Mouse (Mus musculus) forebrain, embryonic 15.5 days (tissue): ENCODE measurements at regions not wholly inside any gene's neighbourhood (a gene's known extent, or its start where the extent isn't known, plus 50 kb on each side); places are given as distances from the start of the nearest gene placed in this dataset.

Source experiments
- ATAC-seq: fragments of 200-750 bp; cut with Nextera tagmentation; replicated peaks from 2 replicates; pipeline ENCODE4 v1.8.0; 2017; ENCODE audit warnings: mild to moderate bottlenecking, moderate TSS enrichment, moderate library complexity
- H3K27ac ChIP-seq: fragments of 300-500 bp; sonication (generic); replicated peaks from 2 replicates; pipeline ENCODE4 v1.5.1; 2015; ENCODE audit warnings: mild to moderate bottlenecking, inconsistent platforms
- H3K27me3 ChIP-seq: fragments of 300-500 bp; sonication (generic); 2 replicates; pipeline ENCODE4 v1.6.1; 2015; ENCODE audit warnings: inconsistent platforms
- H3K36me3 ChIP-seq: fragments of 300-500 bp; sonication (generic); 2 replicates; pipeline ENCODE4 v1.6.1; 2015; ENCODE audit warnings: mild to moderate bottlenecking, inconsistent platforms
- H3K4me1 ChIP-seq: fragments of 300-500 bp; sonication (generic); 2 replicates; pipeline ENCODE4 v1.6.1; 2015; ENCODE audit warnings: inconsistent platforms
- H3K4me2 ChIP-seq: fragments of 300-500 bp; sonication (generic); replicated peaks from 2 replicates; pipeline ENCODE4 v1.6.1; 2015; ENCODE audit warnings: mild to moderate bottlenecking, inconsistent platforms
- H3K4me3 ChIP-seq: fragments of 300-500 bp; sonication (generic); 2 replicates; pipeline ENCODE4 v1.5.1; 2015; ENCODE audit warnings: mild to moderate bottlenecking, inconsistent platforms
- H3K9ac ChIP-seq: fragments of 300-500 bp; sonication (generic); replicated peaks from 2 replicates; pipeline ENCODE4 v1.6.1; 2015; ENCODE audit warnings: mild to moderate bottlenecking, inconsistent platforms
- H3K9me3 ChIP-seq: fragments of 300-500 bp; sonication (generic); 2 replicates; pipeline ENCODE4 v1.6.1; 2016; ENCODE audit warnings: inconsistent platforms
- WGBS: fragments of 180-500 bp; shearing (Covaris S2); methylation state at CpG from one replicate; pipeline ENCODE4 v1.1.7; 2015; ENCODE audit warnings: mixed read lengths; 5-methylcytosine and 5-hydroxymethylcytosine counted together

- Histone ChIP-seq H3K4me2 (no peak overlapping the region), H3K27me3 (no peaks in the 10 kb centered on the region), H3K27ac (no peak overlapping the region), H3K4me3 (no peak overlapping the region), H3K36me3 (no peaks in the 10 kb centered on the region), H3K9me3 (no peaks in the 10 kb centered on the region), H3K9ac (no peak overlapping the region), H3K4me1 (no peaks in the 10 kb centered on the region)
- 64% methylated on average over 5 of the region's 5 CpGs for WGBS
- ATAC-seq, result no peak
Measured at GRCm38 (mm10) chr16:55526230-55526842, 228.6 kb upstream of the Zpld1 start.

GRCm38 (mm10) chr16:55523264-55523663, 225.5 kb upstream of the Zpld1 start:
- Histone ChIP-seq H3K4me1 (no peaks in the 10 kb centered on the region), H3K9me3 (no peaks in the 10 kb centered on the region), H3K9ac (no peak overlapping the region), H3K4me2 (no peak overlapping the region), H3K27ac (no peak overlapping the region), H3K27me3 (no peaks in the 10 kb centered on the region), H3K36me3 (no peaks in the 10 kb centered on the region), H3K4me3 (no peak overlapping the region)
- ATAC-seq, result no peak
- 90% methylated on average over 1 of the region's 1 CpGs for WGBS

GRCm38 (mm10) chr16:55522283-55522682, 224.5 kb upstream of the Zpld1 start:
- Histone ChIP-seq H3K4me3 (no peak overlapping the region), H3K27ac (no peak overlapping the region), H3K4me1 (no peaks in the 10 kb centered on the region), H3K4me2 (no peak overlapping the region), H3K9ac (no peak overlapping the region), H3K9me3 (no peaks in the 10 kb centered on the region), H3K36me3 (no peaks in the 10 kb centered on the region), H3K27me3 (no peaks in the 10 kb centered on the region)
- ATAC-seq, result no peak
- WGBS, result 100% methylated on average over 1 of the region's 1 CpGs

- H3K9ac ChIP-seq, result no peak overlapping the region
- 95% methylated on average over 6 of the region's 6 CpGs for WGBS
- H3K27me3 ChIP-seq, result no peaks in the 10 kb centered on the region
- H3K4me1 ChIP-seq, result no peaks in the 10 kb centered on the region
- no peak for ATAC-seq
- no peaks in the 10 kb centered on the region for H3K36me3 ChIP-seq
- H3K27ac ChIP-seq, result no peak overlapping the region
- H3K4me2 ChIP-seq, result no peak overlapping the region
- H3K9me3 ChIP-seq, result no peaks in the 10 kb centered on the region
- H3K4me3 ChIP-seq, result no peak overlapping the region
Measured at GRCm38 (mm10) chr16:55521421-55521971, 223.7 kb upstream of the Zpld1 start.

GRCm38 (mm10) chr16:55520077-55520476, 222.3 kb upstream of the Zpld1 start:
- no peak for ATAC-seq
- no peaks in the 10 kb centered on the region for H3K36me3 ChIP-seq
- no peak overlapping the region for H3K4me2 ChIP-seq
- peaks cover 3% of the 10 kb centered on the region; the same call in 1 of the 2 replicates for H3K4me1 ChIP-seq
- no peak overlapping the region for H3K9ac ChIP-seq
- no peak overlapping the region for H3K27ac ChIP-seq
- H3K9me3 ChIP-seq, result no peaks in the 10 kb centered on the region
- WGBS, result 88% methylated on average over 6 of the region's 6 CpGs
- no peaks in the 10 kb centered on the region for H3K27me3 ChIP-seq
- H3K4me3 ChIP-seq, result no peak overlapping the region

GRCm38 (mm10) chr16:55519646-55520045, 221.9 kb upstream of the Zpld1 start:
- 87% methylated on average over 1 of the region's 1 CpGs for WGBS
- H3K9me3 ChIP-seq, result no peaks in the 10 kb centered on the region

GRCm38 (mm10) chr16:55516994-55517393, 219.2 kb upstream of the Zpld1 start:
- Histone ChIP-seq H3K4me3 (no peak overlapping the region), H3K4me1 (peaks cover 4% of the 10 kb centered on the region; the same call in 1 of the 2 replicates), H3K9me3 (no peaks in the 10 kb centered on the region), H3K27me3 (no peaks in the 10 kb centered on the region), H3K27ac (no peak overlapping the region), H3K9ac (no peak overlapping the region), H3K36me3 (no peaks in the 10 kb centered on the region), H3K4me2 (no peak overlapping the region)
- 86% methylated on average over 4 of the region's 4 CpGs for WGBS
- ATAC-seq, result no peak

More at GRCm38 (mm10) chr16:55519646-55520045, 221.9 kb upstream of the Zpld1 start:
- Histone ChIP-seq H3K4me3 (no peak overlapping the region), H3K27ac (no peak overlapping the region), H3K4me1 (peaks cover 4% of the 10 kb centered on the region; the same call in 1 of the 2 replicates), H3K27me3 (no peaks in the 10 kb centered on the region), H3K4me2 (no peak overlapping the region), H3K9ac (no peak overlapping the region), H3K36me3 (no peaks in the 10 kb centered on the region)
- ATAC-seq, result no peak

GRCm38 (mm10) chr16:55515228-55515696, 217.5 kb upstream of the Zpld1 start:
- peaks cover 4% of the 10 kb centered on the region; the same call in 1 of the 2 replicates for H3K4me1 ChIP-seq
- H3K9me3 ChIP-seq, result no peaks in the 10 kb centered on the region
- H3K27ac ChIP-seq, result no peak overlapping the region
- no peaks in the 10 kb centered on the region for H3K27me3 ChIP-seq
- peak overlapping the region; percentile 50 for H3K4me2 ChIP-seq
- whole genome bisulfite sequencing, result 8% methylated on average over 16 of the region's 16 CpGs
- peak overlapping the region; percentile 39; the same call in 1 of the 2 replicates for H3K9ac ChIP-seq
- peak; percentile 67 for ATAC-seq
- peak overlapping the region; percentile 30 for H3K4me3 ChIP-seq
- H3K36me3 ChIP-seq, result no peaks in the 10 kb centered on the region

- H3K4me3 ChIP-seq, result peak overlapping the region; percentile 30; the same call in 1 of the 2 replicates
- H3K4me1 ChIP-seq, result peaks cover 4% of the 10 kb centered on the region; the same call in 1 of the 2 replicates
- peak; percentile 42 for ATAC-seq
- H3K27me3 ChIP-seq, result no peaks in the 10 kb centered on the region
- no peaks in the 10 kb centered on the region for H3K9me3 ChIP-seq
- 64% methylated on average over 6 of the region's 6 CpGs for WGBS
- H3K27ac ChIP-seq, result no peak overlapping the region
- no peak overlapping the region for H3K9ac ChIP-seq
- no peaks in the 10 kb centered on the region for H3K36me3 ChIP-seq
- H3K4me2 ChIP-seq, result peak overlapping the region; percentile 50
Measured at GRCm38 (mm10) chr16:55514448-55515200, 216.8 kb upstream of the Zpld1 start.

- no peaks in the 10 kb centered on the region for H3K36me3 ChIP-seq
- H3K9me3 ChIP-seq, result no peaks in the 10 kb centered on the region
- no peak overlapping the region for H3K9ac ChIP-seq
- no peak for ATAC-seq
- H3K27ac ChIP-seq, result no peak overlapping the region
- WGBS, result 93% methylated on average over 6 of the region's 6 CpGs
- H3K4me3 ChIP-seq, result no peak overlapping the region
- H3K27me3 ChIP-seq, result no peaks in the 10 kb centered on the region
- no peaks in the 10 kb centered on the region for H3K4me1 ChIP-seq
- no peak overlapping the region for H3K4me2 ChIP-seq
Measured at GRCm38 (mm10) chr16:55504796-55505413, 207.1 kb upstream of the Zpld1 start.

GRCm38 (mm10) chr16:55504274-55504673, 206.5 kb upstream of the Zpld1 start:
- H3K9me3 ChIP-seq, result no peaks in the 10 kb centered on the region
- H3K4me1 ChIP-seq, result no peaks in the 10 kb centered on the region
- no peaks in the 10 kb centered on the region for H3K27me3 ChIP-seq
- H3K36me3 ChIP-seq, result no peaks in the 10 kb centered on the region
- H3K27ac ChIP-seq, result no peak overlapping the region
- no peak overlapping the region for H3K4me3 ChIP-seq
- no peak overlapping the region for H3K9ac ChIP-seq
- no peak overlapping the region for H3K4me2 ChIP-seq
- 95% methylated on average over 3 of the region's 3 CpGs for WGBS
- ATAC-seq, result no peak

GRCm38 (mm10) chr16:55503273-55503672, 205.5 kb upstream of the Zpld1 start:
- Histone ChIP-seq H3K4me1 (no peaks in the 10 kb centered on the region), H3K4me2 (no peak overlapping the region), H3K27ac (no peak overlapping the region), H3K9ac (no peak overlapping the region), H3K9me3 (no peaks in the 10 kb centered on the region), H3K4me3 (no peak overlapping the region), H3K36me3 (no peaks in the 10 kb centered on the region), H3K27me3 (no peaks in the 10 kb centered on the region)
- ATAC-seq, result no peak
